In genomic region chrX:37019045-37019444, GRCm38 (mm10) we compare ENCODE assay signal across 16 mouse cellular contexts. TPM values are rescaled to one million over a fixed set of nuclear protein-coding genes. Genes with fewer than 3 reads are reported as not detected.
DNase-seq lines count a peak whose midpoint lies in the region; ATAC-seq and TF ChIP-seq lines count a peak whose summit lies in the region.
"Had no signal": no experiment of that assay in that cellular context is flagged by ENCODE, and none has a peak within 500 bp of the region (broad histone marks: within the 10 kb centered on the region; RNA-seq: fewer than 3 reads in every experiment).

No protein-coding gene starts in this region.

- no peak for ATAC-seq in CD4-positive, CD25-positive, alpha-beta regulatory T cell, adult 4 months
- ATAC-seq in granulocyte monocyte progenitor cell, adult 5-6 weeks (replicated peaks; ENCODE audit: poor library complexity, severe bottlenecking) = no peak
- ATAC-seq: forebrain, embryonic 13.5 days; hindbrain, embryonic 16.5 days had no signal

- H3K4me3 ChIP-seq in left cerebral cortex, adult 2 months = no peak overlapping the region
- no peak overlapping the region for H3K4me3 ChIP-seq in E14TG2a.4 (replicated peaks; ENCODE audit: low read length)
- H3K4me3 ChIP-seq: embryonic facial prominence, embryonic 12.5 days; forebrain, embryonic 13.5 days; heart, embryonic 12.5 days; limb, embryonic 13.5 days; megakaryocyte, embryonic 14.5 days had no signal

- H3K9me3 ChIP-seq in E14TG2a.4 (ENCODE audit: low read length) = no peaks in the 10 kb centered on the region
- H3K9me3 ChIP-seq: embryonic facial prominence, embryonic 12.5 days; forebrain, embryonic 13.5 days; heart, embryonic 12.5 days; limb, embryonic 13.5 days had no signal

- H3K27me3 ChIP-seq in E14TG2a.4 (ENCODE audit: insufficient read depth, low read length) = no peaks in the 10 kb centered on the region
- H3K27me3 ChIP-seq: embryonic facial prominence, embryonic 12.5 days; forebrain, embryonic 13.5 days; heart, embryonic 12.5 days; limb, embryonic 13.5 days had no signal

- intact Hi-C loops in left cerebral cortex, adult 2 months (cut with DNase I) = no loop called here

- DNase-seq in CD4-positive, CD25-positive, alpha-beta regulatory T cell, adult 2 months (ENCODE audit: low read depth, low spot score) = peak; percentile 58
- DNase-seq in left cerebral cortex, adult 2 months (ENCODE audit: extremely low spot score in 1 of 2, low spot score in 2 of 2) = no peak
- no peak for DNase-seq in left cerebral cortex, adult 9 months (ENCODE audit: low spot score in 2 of 2)
- DNase-seq in embryo, embryonic 11 days = peak; percentile 3
- no peak for DNase-seq in left cerebral cortex, adult 18-20 months (ENCODE audit: low spot score in 2 of 2)
- DNase-seq: right cerebral cortex, postnatal 14 days had no signal

- no peak overlapping the region for H3K27ac ChIP-seq in left cerebral cortex, adult 2 months
- H3K27ac ChIP-seq: embryonic facial prominence, embryonic 12.5 days; forebrain, embryonic 13.5 days; limb, embryonic 13.5 days had no signal

- no peaks in the 10 kb centered on the region for H3K36me3 ChIP-seq in E14TG2a.4 (ENCODE audit: insufficient read depth, low read length)
- H3K36me3 ChIP-seq: embryonic facial prominence, embryonic 12.5 days; heart, embryonic 12.5 days; limb, embryonic 13.5 days had no signal

- peak; percentile 42 for TF ChIP-seq CTCF in left cerebral cortex, adult 2 months (IDR thresholded peaks at IDR 0.05)
- peak; percentile 60 for TF ChIP-seq CTCF in E14TG2a.4 (conservative IDR thresholded peaks at IDR 0.05; ENCODE audit: low read length)

- H3K4me1 ChIP-seq in E14TG2a.4 (replicated peaks; ENCODE audit: low read depth, low read length) = no peaks in the 10 kb centered on the region
- H3K4me1 ChIP-seq: embryonic facial prominence, embryonic 12.5 days; forebrain, embryonic 13.5 days; heart, embryonic 12.5 days; limb, embryonic 13.5 days had no signal

RNA-seq across cellular contexts. Expression of gene Sept6, which starts 27.5 kb away (rescaled TPM):
- 100 to 1,000 TPM; 150 to 159 TPM for polyA plus RNA-seq in CD4-positive, CD25-positive, alpha-beta regulatory T cell, adult 4 months (2017; shearing (Covaris generic))
- 10 to 100 TPM; 56.9 to 59.2 TPM for total RNA-seq in left cerebral cortex, adult 2 months (2021)
- 10 to 100 TPM; 58.3 to 67.0 TPM for total RNA-seq in left cerebral cortex, adult 18-20 months (2021)
- 34.2 and 37.0 TPM in 2 replicates for total RNA-seq in granulocyte monocyte progenitor cell, adult 5-6 weeks (2014; fragmentation: Nextera tagmentation)
- 39.6 and 44.2 TPM in 2 replicates for total RNA-seq in granulocyte monocyte progenitor cell, adult 5-6 weeks (2017)

RNA-seq across cellular contexts. Expression of gene Sowahd, which starts 29.6 kb away (rescaled TPM):
- polyA plus RNA-seq in CD4-positive, CD25-positive, alpha-beta regulatory T cell, adult 4 months (2017; shearing (Covaris generic)) = not detected
- total RNA-seq in left cerebral cortex, adult 2 months (2021) = not detected
- total RNA-seq in left cerebral cortex, adult 18-20 months (2021) = not detected
- total RNA-seq in granulocyte monocyte progenitor cell, adult 5-6 weeks (2014; fragmentation: Nextera tagmentation) = 0.38 TPM in 1 of 2 replicates, not detected in the other
- 0.15 and 1.2 TPM in 2 replicates for total RNA-seq in granulocyte monocyte progenitor cell, adult 5-6 weeks (2017)
- polyA plus RNA-seq: embryonic facial prominence, embryonic 12.5 days; forebrain, embryonic 13.5 days; limb, embryonic 13.5 days; neural tube, embryonic 11.5 days had no signal

Comparison
In these comparisons a context has a peak if more than half of its experiments do, and no peak if none do; other contexts are left out.
1. DNase-seq: peak in CD4-positive, CD25-positive, alpha-beta regulatory T cell, adult 2 months (single experiment) and embryo, embryonic 11 days (single experiment); none in left cerebral cortex, adult 2 months (0 of 2), left cerebral cortex, adult 9 months (0 of 2) and left cerebral cortex, adult 18-20 months (0 of 2).